Mouse (Mus musculus) midbrain, embryonic 15.5 days (tissue): ENCODE data around the gene Uts2b. TPM values are rescaled to one million over a fixed set of nuclear protein-coding genes. Genes with fewer than 3 reads are reported as not detected.

Source experiments
- ATAC-seq: fragments of 200-750 bp; cut with Nextera tagmentation; replicated peaks from 2 replicates; pipeline ENCODE4 v1.8.0; 2017; ENCODE audit warnings: moderate TSS enrichment
- H3K27ac ChIP-seq: fragments of 300-500 bp; sonication (generic); 2 replicates; pipeline ENCODE4 v1.5.1; 2015; ENCODE audit warnings: mild to moderate bottlenecking, inconsistent platforms
- H3K27me3 ChIP-seq: fragments of 300-500 bp; sonication (generic); replicated peaks from 2 replicates; pipeline ENCODE4 v1.6.1; 2015; ENCODE audit warnings: inconsistent platforms
- H3K36me3 ChIP-seq: fragments of 300-500 bp; sonication (generic); replicated peaks from 2 replicates; pipeline ENCODE4 v1.6.1; 2015; ENCODE audit warnings: inconsistent platforms
- H3K4me1 ChIP-seq: fragments of 300-500 bp; sonication (generic); 2 replicates; pipeline ENCODE4 v1.6.1; 2015; ENCODE audit warnings: inconsistent platforms
- H3K4me2 ChIP-seq: fragments of 300-500 bp; sonication (generic); 2 replicates; pipeline ENCODE4 v1.6.1; 2015; ENCODE audit warnings: inconsistent platforms, mild to moderate bottlenecking, moderate library complexity
- H3K4me3 ChIP-seq: fragments of 300-500 bp; sonication (generic); 2 replicates; pipeline ENCODE4 v1.5.1; 2015; ENCODE audit warnings: mild to moderate bottlenecking, inconsistent platforms
- H3K9ac ChIP-seq: fragments of 300-500 bp; sonication (generic); 2 replicates; pipeline ENCODE4 v1.6.1; 2015; ENCODE audit warnings: mild to moderate bottlenecking, inconsistent platforms
- H3K9me3 ChIP-seq: fragments of 300-500 bp; sonication (generic); 2 replicates; pipeline ENCODE4 v1.6.1; 2016; ENCODE audit warnings: inconsistent platforms
- WGBS: fragments of 180-500 bp; shearing (Covaris S2); methylation state at CpG from one replicate; pipeline ENCODE4 v1.1.7; 2015; ENCODE audit warnings: mixed read lengths; 5-methylcytosine and 5-hydroxymethylcytosine counted together
- polyA plus RNA-seq: library from polyadenylated mRNA; unstranded; fragments of >200 nt; fragmentation: Nextera tagmentation; extraction: Ambion mirVana; gene quantifications from 2 replicates; pipeline ENCODE4 v1.2.1, GENCODE M21; 2015

Uts2b gene
- polyA plus RNA-seq, result 0.56 TPM in 1 of 2 replicates, not detected in the other

DNA sequence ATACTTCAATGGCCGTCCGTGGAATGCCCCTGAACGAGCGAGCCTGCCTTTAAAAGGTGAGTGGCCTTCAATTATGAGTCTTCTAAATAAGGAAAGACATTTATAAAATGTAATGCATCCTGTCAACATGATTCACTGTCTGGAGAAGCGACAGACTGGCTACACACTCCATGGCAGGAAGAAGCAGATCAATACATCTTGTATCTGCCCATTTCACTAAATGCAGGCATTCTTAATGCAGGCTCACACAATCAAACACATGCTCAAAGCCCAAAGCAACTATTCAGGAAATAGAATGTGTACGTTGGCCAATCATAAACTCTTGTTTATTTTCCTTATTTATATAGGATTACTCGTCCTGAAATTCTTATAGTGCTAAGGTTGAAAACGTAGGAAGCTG is at the start of gene Uts2b:
Uts2b (minus strand) TSS at position 49 of the 400 bp plus-strand sequence.
- H3K27ac ChIP-seq, result no peak within 1 kb of the TSS
- H3K9ac ChIP-seq, result no peak within 1 kb of the TSS
- ATAC-seq, result no peak
- H3K4me1 ChIP-seq, result no peaks in the 10 kb centered on the region
- no peaks in the 10 kb centered on the region for H3K36me3 ChIP-seq
- 82% methylated on average over 8 of the region's 8 CpGs for WGBS
- no peaks in the 10 kb centered on the region for H3K27me3 ChIP-seq
- H3K4me2 ChIP-seq, result no peak within 1 kb of the TSS
- no peaks in the 10 kb centered on the region for H3K9me3 ChIP-seq
- no peak within 1 kb of the TSS for H3K4me3 ChIP-seq

DNA sequence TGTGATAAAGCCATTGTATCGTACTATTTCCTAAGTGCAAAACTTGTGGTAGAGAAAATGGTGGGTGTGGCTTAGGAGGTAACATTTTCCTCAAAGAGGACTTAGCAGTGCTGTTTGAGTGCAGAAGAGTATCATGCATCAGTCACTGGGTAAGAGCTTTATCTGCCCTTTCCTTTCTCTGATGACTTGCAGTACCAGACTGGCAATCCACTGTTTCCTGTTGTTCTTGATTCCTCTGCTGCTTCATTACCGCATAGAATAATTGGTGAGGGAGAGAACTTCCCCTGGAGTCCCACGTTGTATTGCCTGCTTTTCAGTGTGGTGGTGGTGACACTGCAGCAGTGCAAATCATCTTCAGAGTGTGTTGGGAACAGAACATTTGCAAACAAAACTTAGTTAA is 47.6 kb upstream of the Uts2b start:
- Histone ChIP-seq H3K27me3 (no peaks in the 10 kb centered on the region), H3K9me3 (no peaks in the 10 kb centered on the region), H3K4me1 (no peaks in the 10 kb centered on the region), H3K9ac (no peak overlapping the region), H3K27ac (no peak overlapping the region), H3K4me3 (no peak overlapping the region), H3K36me3 (peaks cover 48% of the 10 kb centered on the region), H3K4me2 (no peak overlapping the region)
- no peak for ATAC-seq
- WGBS, result 94% methylated on average over 3 of the region's 3 CpGs

DNA sequence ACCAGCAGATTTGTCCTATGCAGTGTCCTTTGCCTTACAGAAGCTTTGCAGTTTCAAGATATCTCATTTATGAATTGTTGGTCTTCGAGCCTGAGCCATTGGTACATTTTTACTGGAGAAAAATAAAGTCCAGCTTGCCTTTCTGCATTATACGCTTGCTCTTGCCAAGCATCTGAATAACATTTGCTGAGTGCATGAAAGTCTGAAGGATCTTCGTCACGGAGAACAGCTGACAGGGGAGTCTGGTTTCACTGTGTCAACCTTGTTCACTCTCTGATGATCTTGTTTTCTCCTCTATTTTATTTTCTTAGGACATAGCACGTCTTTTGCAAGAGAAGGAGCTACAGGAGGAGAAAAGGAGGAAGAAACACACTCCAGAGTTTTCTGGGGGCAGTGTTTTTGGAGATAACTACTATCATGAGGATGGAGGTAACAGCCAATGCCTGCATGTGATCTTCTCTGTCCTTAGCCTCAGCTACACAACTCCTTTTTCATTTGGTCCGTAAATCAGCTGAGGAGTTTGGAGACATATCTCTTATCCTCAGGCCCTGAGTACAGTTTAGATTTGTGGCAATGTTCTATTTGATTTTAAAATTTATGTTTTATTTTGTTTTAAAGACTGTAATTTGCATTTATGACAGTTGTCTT is 47.0 kb upstream of the Uts2b start:
- no peak overlapping the region for H3K4me3 ChIP-seq
- 95% methylated on average over 6 of the region's 6 CpGs for WGBS
- ATAC-seq, result no peak
- no peak overlapping the region for H3K27ac ChIP-seq
- no peaks in the 10 kb centered on the region for H3K9me3 ChIP-seq
- no peaks in the 10 kb centered on the region for H3K4me1 ChIP-seq
- H3K36me3 ChIP-seq, result peaks cover 42% of the 10 kb centered on the region
- H3K27me3 ChIP-seq, result no peaks in the 10 kb centered on the region
- no peak overlapping the region for H3K4me2 ChIP-seq
- H3K9ac ChIP-seq, result no peak overlapping the region

DNA sequence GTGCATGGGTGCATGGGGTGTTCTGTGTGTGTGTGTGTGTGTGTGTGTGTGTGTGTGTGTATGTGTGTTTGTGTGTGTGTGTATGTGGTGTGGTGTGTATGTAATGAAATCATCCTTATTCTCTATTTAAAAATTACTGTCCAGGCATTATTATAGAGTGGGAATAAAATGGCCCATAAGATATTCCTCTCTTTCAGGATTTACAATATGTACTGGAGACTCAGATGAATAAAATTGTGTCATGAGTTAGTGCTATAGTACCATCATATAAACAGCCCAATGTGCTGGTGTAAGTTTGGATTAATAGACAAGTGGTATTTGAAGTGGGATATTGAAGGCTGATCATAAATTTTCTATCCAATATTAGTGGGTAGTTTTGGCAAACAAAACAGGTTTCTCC is 34.1 kb upstream of the Uts2b start:
- no peak overlapping the region for H3K4me3 ChIP-seq
- no peak overlapping the region for H3K27ac ChIP-seq
- H3K27me3 ChIP-seq, result no peaks in the 10 kb centered on the region
- no peak for ATAC-seq
- no peak overlapping the region for H3K9ac ChIP-seq
- H3K4me2 ChIP-seq, result no peak overlapping the region
- peaks cover 11% of the 10 kb centered on the region; the same call in 1 of the 2 replicates for H3K36me3 ChIP-seq
- no peaks in the 10 kb centered on the region for H3K4me1 ChIP-seq
- H3K9me3 ChIP-seq, result no peaks in the 10 kb centered on the region

DNA sequence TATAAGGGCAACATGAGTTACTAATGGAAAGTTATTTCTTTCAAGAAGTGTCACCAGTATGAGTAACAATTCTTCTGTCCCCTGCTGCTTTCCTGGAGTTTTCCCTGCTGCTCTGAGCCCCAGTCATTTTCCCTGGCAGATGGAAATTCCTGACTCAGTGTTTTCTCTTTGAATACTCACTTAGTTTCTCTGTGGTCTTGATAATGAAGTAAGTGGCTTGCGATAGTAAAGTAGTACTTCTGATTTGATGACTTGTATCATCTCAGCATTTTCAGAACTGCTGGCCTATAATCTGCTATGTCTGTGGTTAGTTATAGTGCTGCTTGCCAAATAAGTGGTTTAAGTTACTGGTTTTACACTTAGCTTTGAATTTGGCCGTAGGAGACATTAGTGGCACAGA is 31.5 kb upstream of the Uts2b start:
- 90% methylated on average over 2 of the region's 2 CpGs for WGBS
- H3K36me3 ChIP-seq, result peaks cover 6% of the 10 kb centered on the region; the same call in 1 of the 2 replicates
- no peak for ATAC-seq
- H3K4me2 ChIP-seq, result no peak overlapping the region
- H3K9me3 ChIP-seq, result no peaks in the 10 kb centered on the region
- no peak overlapping the region for H3K27ac ChIP-seq
- no peaks in the 10 kb centered on the region for H3K4me1 ChIP-seq
- H3K27me3 ChIP-seq, result no peaks in the 10 kb centered on the region
- H3K4me3 ChIP-seq, result no peak overlapping the region
- H3K9ac ChIP-seq, result no peak overlapping the region

DNA sequence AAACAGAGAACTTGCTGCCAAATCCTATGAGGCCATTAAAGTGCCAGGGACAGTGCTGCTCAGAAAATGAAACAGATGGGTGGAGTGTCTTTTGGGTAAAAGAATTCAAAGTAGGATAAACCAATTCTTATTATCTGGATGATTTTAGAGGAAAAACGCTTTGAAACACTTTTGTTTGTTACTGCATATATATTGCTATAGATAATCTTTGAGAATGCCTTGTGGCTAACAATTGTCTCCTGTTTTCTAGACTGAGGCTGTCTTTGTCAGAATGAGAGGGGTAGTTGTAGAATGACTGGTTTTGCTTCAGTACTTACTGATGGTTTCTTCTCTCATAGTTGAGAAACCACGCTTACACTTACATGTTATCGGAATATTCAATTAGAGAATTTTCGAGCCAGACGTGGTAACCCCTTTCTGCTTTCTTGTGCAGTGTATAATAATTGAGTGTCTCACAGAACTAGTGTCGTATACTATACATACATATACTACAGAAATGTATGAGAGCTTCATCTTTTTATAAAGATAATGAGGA is 29.7 kb upstream of the Uts2b start:
- ATAC-seq, result no peak
- H3K27ac ChIP-seq, result no peak overlapping the region
- no peak overlapping the region for H3K4me2 ChIP-seq
- WGBS, result 87% methylated on average over 6 of the region's 6 CpGs
- no peaks in the 10 kb centered on the region for H3K9me3 ChIP-seq
- no peaks in the 10 kb centered on the region for H3K27me3 ChIP-seq
- H3K4me3 ChIP-seq, result no peak overlapping the region
- 0 out of 2 replicates have a peak, but pooled peaks cover 3% of the 10 kb centered on the region for H3K36me3 ChIP-seq
- no peak overlapping the region for H3K9ac ChIP-seq
- H3K4me1 ChIP-seq, result no peaks in the 10 kb centered on the region

DNA sequence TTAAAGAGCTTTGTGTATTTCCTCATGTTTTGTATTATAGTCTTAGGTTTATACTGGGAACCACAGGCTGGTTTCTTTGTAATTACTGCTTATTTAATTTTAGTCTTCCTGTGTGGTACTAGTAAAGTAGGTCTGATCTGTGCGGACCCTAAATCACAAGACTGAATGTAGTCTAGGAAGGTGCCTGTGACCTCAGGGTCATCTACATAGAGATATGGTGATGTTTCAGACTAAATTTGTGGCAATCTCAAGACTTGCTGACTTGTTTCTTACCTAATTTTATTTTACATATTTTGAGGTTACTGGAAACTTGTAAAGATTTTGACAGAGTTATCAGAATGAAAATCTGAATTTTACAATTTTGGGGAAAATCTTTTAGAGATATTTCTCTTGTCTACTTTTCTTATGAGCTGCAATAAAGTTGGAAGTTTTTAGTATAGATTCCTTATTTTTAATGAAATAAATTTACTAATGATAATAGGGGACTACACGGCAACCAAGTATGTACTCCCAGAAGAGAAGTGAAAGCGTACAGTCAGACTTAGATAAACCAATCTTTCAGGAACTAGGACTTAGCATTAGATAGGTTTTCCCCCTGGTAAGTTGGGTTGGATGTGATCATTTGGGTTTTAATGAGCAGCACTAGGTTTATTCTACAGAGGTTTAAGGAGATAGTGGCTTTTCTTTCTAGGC is 29.1 kb upstream of the Uts2b start:
- Histone ChIP-seq H3K27me3 (no peaks in the 10 kb centered on the region), H3K9ac (no peak overlapping the region), H3K4me2 (no peak overlapping the region), H3K4me1 (no peaks in the 10 kb centered on the region), H3K4me3 (no peak overlapping the region), H3K36me3 (0 out of 2 replicates have a peak, but pooled peaks cover 3% of the 10 kb centered on the region), H3K27ac (no peak overlapping the region), H3K9me3 (no peaks in the 10 kb centered on the region)
- WGBS, result 96% methylated on average over 3 of the region's 3 CpGs
- ATAC-seq, result no peak

DNA sequence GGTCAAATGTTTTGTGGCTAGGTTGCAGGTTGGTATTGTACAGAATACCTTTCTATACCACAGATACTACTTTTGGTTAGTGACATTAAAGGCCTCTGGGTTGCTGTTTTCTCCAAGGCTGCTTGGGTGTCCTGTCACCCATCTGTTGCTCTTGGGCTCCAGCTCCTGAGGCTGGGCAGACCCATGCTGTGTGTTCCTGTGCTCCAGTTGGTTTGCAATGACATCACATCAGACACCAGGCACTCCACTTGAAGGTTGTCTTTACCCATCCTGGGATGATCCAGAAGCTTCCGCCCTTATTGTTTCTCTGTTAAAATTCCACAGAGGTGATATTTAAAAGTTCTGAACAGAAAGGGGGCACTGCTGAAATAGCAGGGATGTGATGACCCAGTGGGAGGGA is 26.9 kb upstream of the Uts2b start:
- WGBS, result 100% methylated on average over 1 of the region's 1 CpGs
- H3K4me3 ChIP-seq, result no peak overlapping the region
- no peak overlapping the region for H3K9ac ChIP-seq
- no peak for ATAC-seq
- 0 out of 2 replicates have a peak, but pooled peaks cover 3% of the 10 kb centered on the region for H3K36me3 ChIP-seq
- H3K4me2 ChIP-seq, result no peak overlapping the region
- H3K4me1 ChIP-seq, result peaks cover 5% of the 10 kb centered on the region
- no peaks in the 10 kb centered on the region for H3K9me3 ChIP-seq
- H3K27me3 ChIP-seq, result no peaks in the 10 kb centered on the region
- H3K27ac ChIP-seq, result no peak overlapping the region

DNA sequence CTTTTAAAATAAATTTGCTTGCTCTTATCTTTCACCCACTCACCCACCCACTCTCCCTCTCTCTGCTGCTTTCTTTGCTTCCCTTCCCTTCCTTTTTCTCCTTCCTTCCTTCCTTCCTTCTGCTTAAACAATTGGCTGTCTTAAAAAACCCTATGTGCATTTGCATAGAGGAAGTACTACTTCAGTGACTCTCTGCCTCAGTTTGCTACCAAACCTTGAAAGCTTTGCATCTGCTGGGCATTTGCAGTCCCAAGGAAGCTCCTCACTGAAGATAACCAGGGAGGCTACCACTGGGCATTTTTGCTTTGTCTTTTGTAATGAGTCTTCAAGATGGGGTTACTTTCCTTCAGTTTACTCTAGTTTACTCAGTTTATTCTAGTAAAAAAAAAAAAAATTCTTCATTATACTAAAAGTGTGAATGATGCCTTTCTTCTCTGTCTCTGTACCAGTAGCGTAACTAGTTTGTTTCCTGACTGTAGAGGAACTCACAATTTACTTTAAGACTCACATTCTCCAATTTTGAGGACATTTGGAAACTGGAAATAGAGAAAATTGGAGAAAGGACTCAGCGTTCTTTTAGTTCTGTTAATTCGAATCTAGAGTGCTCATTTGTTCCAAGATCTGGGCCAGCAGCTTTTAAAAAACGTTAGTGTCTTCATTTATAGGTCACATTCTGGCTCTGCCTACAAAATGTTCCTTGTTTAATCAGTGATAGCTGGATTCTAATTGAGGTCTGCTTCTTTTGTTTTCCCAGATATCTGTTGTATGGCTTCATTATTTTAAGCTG is 25.4 kb upstream of the Uts2b start:
- Histone ChIP-seq H3K9me3 (no peaks in the 10 kb centered on the region), H3K4me1 (peaks cover 19% of the 10 kb centered on the region), H3K4me2 (no peak overlapping the region), H3K27ac (no peak overlapping the region), H3K4me3 (no peak overlapping the region), H3K27me3 (no peaks in the 10 kb centered on the region), H3K36me3 (0 out of 2 replicates have a peak, but pooled peaks cover 3% of the 10 kb centered on the region), H3K9ac (no peak overlapping the region)
- 96% methylated on average over 4 of the region's 4 CpGs for WGBS
- ATAC-seq, result no peak

DNA sequence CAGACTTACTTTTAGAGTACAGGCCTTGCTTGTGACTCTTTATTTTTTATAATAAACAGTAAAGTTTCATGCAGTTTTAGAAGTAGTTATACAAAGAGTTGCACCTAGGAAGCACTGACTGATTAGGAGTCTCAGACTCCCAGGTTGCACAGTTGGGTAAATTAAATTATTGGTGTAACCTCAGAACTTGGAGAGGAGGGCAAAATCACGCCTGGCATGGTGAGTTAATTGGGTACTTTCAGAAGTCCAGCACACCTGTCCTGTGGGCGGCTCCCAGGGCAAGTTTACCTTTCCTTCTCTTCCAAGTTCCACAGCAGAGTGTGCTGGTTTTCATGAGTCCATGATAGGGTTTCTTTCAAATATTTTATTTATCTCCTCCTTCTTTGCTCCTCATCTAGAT is 21.8 kb upstream of the Uts2b start:
- no peak overlapping the region for H3K9ac ChIP-seq
- no peak overlapping the region; the same call in 1 of the 2 replicates for H3K4me2 ChIP-seq
- H3K9me3 ChIP-seq, result no peaks in the 10 kb centered on the region
- H3K27me3 ChIP-seq, result no peaks in the 10 kb centered on the region
- no peak overlapping the region for H3K27ac ChIP-seq
- ATAC-seq, result no peak
- H3K36me3 ChIP-seq, result 0 out of 2 replicates have a peak, but pooled peaks cover 3% of the 10 kb centered on the region
- peaks cover 33% of the 10 kb centered on the region for H3K4me1 ChIP-seq
- WGBS, result 90% methylated on average over 2 of the region's 2 CpGs
- no peak overlapping the region for H3K4me3 ChIP-seq

DNA sequence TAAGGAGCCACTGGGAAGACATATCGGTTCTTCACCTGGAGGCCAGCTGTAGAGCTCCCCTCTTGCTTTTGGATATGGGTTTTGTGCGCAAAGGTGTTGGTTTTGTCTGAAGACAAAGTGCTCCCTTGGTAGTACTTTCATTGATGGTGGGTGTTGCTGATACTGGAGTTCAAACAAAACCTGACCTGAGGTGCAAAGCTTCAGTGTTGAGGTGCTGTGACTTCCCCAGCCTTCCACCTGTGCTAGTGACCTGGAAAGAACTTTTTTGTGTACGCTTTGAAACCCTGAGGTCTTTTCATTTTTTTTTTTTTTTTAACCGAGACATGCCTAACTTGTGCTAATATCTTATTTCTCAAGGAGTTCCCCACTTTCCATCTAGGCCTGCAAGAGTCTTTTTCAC is 20.3 kb upstream of the Uts2b start:
- no peaks in the 10 kb centered on the region for H3K27me3 ChIP-seq
- H3K27ac ChIP-seq, result no peak overlapping the region
- peak overlapping the region; percentile 76 for H3K4me2 ChIP-seq
- WGBS, result 89% methylated on average over 4 of the region's 4 CpGs
- H3K9ac ChIP-seq, result no peak overlapping the region
- peaks cover 33% of the 10 kb centered on the region for H3K4me1 ChIP-seq
- H3K9me3 ChIP-seq, result no peaks in the 10 kb centered on the region
- no peak for ATAC-seq
- no peaks in the 10 kb centered on the region for H3K36me3 ChIP-seq
- peak overlapping the region; percentile 81 for H3K4me3 ChIP-seq
